Mouse (Mus musculus) neutrophil, adult 65 days (primary cell): ENCODE results near the gene Tctex1d1. TPM values are rescaled to one million over a fixed set of nuclear protein-coding genes. Genes with fewer than 3 reads are reported as not detected.

Experiments used
- total RNA-seq: library from RNA; stranded (reverse); gene quantifications from 2 replicates; pipeline ENCODE4 v1.2.4, GENCODE M21; 2023

Tctex1d1 gene
- 1.0 TPM in 1 of 2 replicates, not detected in the other for total RNA-seq

GRCm38 (mm10) chr4:102978440-102978839, at the start of gene Tctex1d1:
TSS of gene Tctex1d1 (plus strand) at chr4:102978606.

GRCm38 (mm10) chr4:103026621-103027020, 48.2 kb downstream of the Tctex1d1 start, which contains the start of gene Insl5:
TSS of gene Insl5 (minus strand) at chr4:103026842.

Other genes starting within 250 kb of the Tctex1d1 start
- gene Sgip1, start 237.3 kb upstream of the Tctex1d1 start, total RNA-seq, result 0.23 and 0.73 TPM in 2 replicates
- not detected in 2 replicates for gene Insl5, start 48.2 kb downstream of the Tctex1d1 start, total RNA-seq
- gene Mier1, start 135.8 kb downstream of the Tctex1d1 start, total RNA-seq, result 73.3 and 92.2 TPM in 2 replicates
- 4.2 and 4.4 TPM in 2 replicates for gene Wdr78, start 135.9 kb downstream of the Tctex1d1 start, total RNA-seq
- 5.8 TPM in 2 replicates for gene Slc35d1, start 236.6 kb downstream of the Tctex1d1 start, total RNA-seq